Mouse (Mus musculus) neural tube, embryonic 12.5 days (tissue): Measurements from ENCODE around the gene Maff. TPM values are rescaled to one million over a fixed set of nuclear protein-coding genes. Genes with fewer than 3 reads are reported as not detected.
A peak's percentile ranks its signal among the peaks of the same experiment; 100 is the strongest.

ENCODE experiments used
- ATAC-seq: fragments of 200-750 bp; cut with Nextera tagmentation; 2 replicates; pipeline ENCODE4 v1.8.0; 2017; ENCODE audit warnings: low read depth, mild to moderate bottlenecking, moderate TSS enrichment, moderate library complexity; ENCODE audit not compliant: low FRiP score
- H3K27ac ChIP-seq: fragments of 300-500 bp; sonication (generic); 2 replicates; pipeline ENCODE4 v1.5.1; 2016
- H3K27me3 ChIP-seq: fragments of 300-500 bp; sonication (generic); replicated peaks from 2 replicates; pipeline ENCODE4 v1.6.1; 2016; ENCODE audit warnings: mild to moderate bottlenecking
- H3K36me3 ChIP-seq: fragments of 300-500 bp; sonication (generic); 2 replicates; pipeline ENCODE4 v1.6.1; 2016; ENCODE audit warnings: mild to moderate bottlenecking
- H3K4me1 ChIP-seq: fragments of 300-500 bp; sonication (generic); 2 replicates; pipeline ENCODE4 v1.6.1; 2016
- H3K4me2 ChIP-seq: fragments of 300-500 bp; sonication (generic); replicated peaks from 2 replicates; pipeline ENCODE4 v1.6.1; 2016; ENCODE audit warnings: mild to moderate bottlenecking
- H3K4me3 ChIP-seq: fragments of 300-500 bp; sonication (generic); 2 replicates; pipeline ENCODE4 v1.5.1; 2016
- H3K9ac ChIP-seq: fragments of 300-500 bp; sonication (generic); 2 replicates; pipeline ENCODE4 v1.6.1; 2016; ENCODE audit warnings: mild to moderate bottlenecking
- H3K9me3 ChIP-seq: fragments of 300-500 bp; sonication (generic); 2 replicates; pipeline ENCODE4 v1.6.1; 2016; ENCODE audit warnings: mild to moderate bottlenecking
- WGBS: fragments of 180-500 bp; shearing (Covaris S2); methylation state at CpG from one replicate; pipeline ENCODE4 v1.1.7; 2016; 5-methylcytosine and 5-hydroxymethylcytosine counted together
- polyA plus RNA-seq: library from polyadenylated mRNA; unstranded; fragments of >200 nt; fragmentation: Nextera tagmentation; extraction: Ambion mirVana; gene quantifications from 2 replicates; pipeline ENCODE4 v1.2.1, GENCODE M21; 2016

Gene Maff
- polyA plus RNA-seq, 1 experiment from 2014 or later, result 1.4 TPM

- 64% methylated on average over 7 of the region's 7 CpGs for WGBS
- no peak overlapping the region for H3K9ac ChIP-seq
- H3K4me2 ChIP-seq, result no peak overlapping the region
- H3K36me3 ChIP-seq, result no peaks in the 10 kb centered on the region
- ATAC-seq, result no peak
- no peak overlapping the region for H3K4me3 ChIP-seq
- no peaks in the 10 kb centered on the region for H3K9me3 ChIP-seq
- peaks cover 35% of the 10 kb centered on the region; the same call in 1 of the 2 replicates for H3K4me1 ChIP-seq
- H3K27me3 ChIP-seq, result no peaks in the 10 kb centered on the region
- no peak overlapping the region for H3K27ac ChIP-seq
Observed at GRCm38 (mm10) chr15:79391447-79392093, 45.1 kb downstream of the Maff start.

GRCm38 (mm10) chr15:79392527-79392926 is 46.1 kb downstream of the Maff start:
- ATAC-seq, result no peak
- H3K4me1 ChIP-seq, result peaks cover 35% of the 10 kb centered on the region; the same call in 1 of the 2 replicates
- H3K9me3 ChIP-seq, result no peaks in the 10 kb centered on the region
- H3K9ac ChIP-seq, result no peak overlapping the region
- no peak overlapping the region for H3K4me2 ChIP-seq
- no peaks in the 10 kb centered on the region for H3K27me3 ChIP-seq
- no peak overlapping the region for H3K4me3 ChIP-seq
- WGBS, result 91% methylated on average over 5 of the region's 5 CpGs
- peaks cover 2% of the 10 kb centered on the region; the same call in 1 of the 2 replicates for H3K36me3 ChIP-seq
- no peak overlapping the region for H3K27ac ChIP-seq

GRCm38 (mm10) chr15:79393101-79393500 is 46.7 kb downstream of the Maff start:
- Histone ChIP-seq H3K4me1 (peaks cover 32% of the 10 kb centered on the region; the same call in 1 of the 2 replicates), H3K36me3 (peaks cover 3% of the 10 kb centered on the region; the same call in 1 of the 2 replicates), H3K9ac (no peak overlapping the region), H3K9me3 (no peaks in the 10 kb centered on the region), H3K4me2 (no peak overlapping the region), H3K27me3 (no peaks in the 10 kb centered on the region), H3K27ac (no peak overlapping the region), H3K4me3 (no peak overlapping the region)
- ATAC-seq, result no peak
- 83% methylated on average over 6 of the region's 6 CpGs for WGBS

DNA sequence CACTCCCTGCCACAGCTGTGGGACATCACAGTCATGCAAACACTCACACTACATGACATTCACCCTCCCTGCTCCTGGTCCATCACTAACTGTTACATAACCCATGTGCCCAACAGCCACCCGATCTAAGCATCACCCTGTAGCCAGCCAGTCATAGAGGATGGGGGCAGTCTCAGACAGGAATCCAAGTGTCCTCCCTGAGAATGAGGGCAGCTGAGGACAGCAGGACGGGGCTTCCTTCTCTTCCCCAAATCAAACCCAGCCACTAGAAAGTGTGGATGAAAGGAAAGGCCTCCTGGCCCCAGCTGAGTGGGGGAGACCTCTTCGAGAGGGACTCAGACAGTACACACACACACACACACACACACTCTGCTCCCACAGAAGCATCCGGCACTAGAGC is 48.4 kb downstream of the Maff start:
- Histone ChIP-seq H3K4me2 (no peak overlapping the region), H3K9me3 (no peaks in the 10 kb centered on the region), H3K27ac (no peak overlapping the region), H3K4me1 (peaks cover 33% of the 10 kb centered on the region), H3K36me3 (peaks cover 3% of the 10 kb centered on the region; the same call in 1 of the 2 replicates), H3K9ac (no peak overlapping the region), H3K4me3 (no peak overlapping the region), H3K27me3 (no peaks in the 10 kb centered on the region)
- no peak for ATAC-seq
- 77% methylated on average over 4 of the region's 4 CpGs for WGBS

DNA sequence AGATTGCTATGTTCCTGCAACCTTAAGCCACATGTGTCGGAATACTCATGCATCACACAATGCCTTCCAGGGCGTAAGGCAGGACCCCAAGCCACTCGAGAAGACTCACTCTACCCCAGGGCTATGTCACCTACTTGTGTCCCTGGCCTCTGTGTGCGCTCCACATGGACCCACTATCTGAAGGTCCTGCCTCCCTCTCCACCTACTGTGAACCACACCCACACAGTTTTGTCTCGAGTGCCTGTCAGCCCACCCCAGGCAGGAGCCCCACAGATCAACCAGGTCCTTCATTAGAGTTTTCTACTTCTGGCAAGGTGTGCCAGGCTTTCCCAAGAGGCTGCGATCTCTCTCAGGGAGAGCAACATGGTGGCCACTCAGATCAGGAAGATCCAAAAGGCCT is 48.9 kb downstream of the Maff start:
- 88% methylated on average over 6 of the region's 6 CpGs for WGBS
- Histone ChIP-seq H3K9me3 (no peaks in the 10 kb centered on the region), H3K4me1 (peaks cover 37% of the 10 kb centered on the region), H3K27me3 (no peaks in the 10 kb centered on the region), H3K27ac (no peak overlapping the region), H3K4me3 (no peak overlapping the region), H3K4me2 (no peak overlapping the region), H3K36me3 (peaks cover 3% of the 10 kb centered on the region; the same call in 1 of the 2 replicates), H3K9ac (no peak overlapping the region)
- ATAC-seq, result no peak

DNA sequence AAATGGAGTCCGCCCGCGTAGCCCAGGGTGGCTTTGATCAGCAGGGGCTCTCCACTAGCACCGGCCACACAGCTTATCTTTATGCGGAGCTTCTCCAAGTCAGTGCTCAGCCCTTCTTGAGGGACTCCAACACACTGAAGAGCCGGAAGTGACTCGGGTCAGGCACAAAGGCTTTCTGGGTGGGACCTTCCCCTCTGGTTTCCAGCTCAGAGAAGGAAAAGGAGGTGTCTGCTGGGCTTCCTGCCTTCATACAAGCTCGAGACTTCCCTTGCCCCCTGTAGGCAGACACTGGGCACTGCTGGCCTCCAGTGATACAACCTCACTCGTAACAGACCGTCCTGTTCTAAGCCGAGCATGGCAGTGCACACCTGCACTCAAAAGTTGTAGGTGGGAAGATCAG is 50.3 kb downstream of the Maff start:
- no peaks in the 10 kb centered on the region for H3K27me3 ChIP-seq
- no peak overlapping the region for H3K4me3 ChIP-seq
- no peak overlapping the region for H3K4me2 ChIP-seq
- H3K9me3 ChIP-seq, result no peaks in the 10 kb centered on the region
- peaks cover 48% of the 10 kb centered on the region for H3K4me1 ChIP-seq
- H3K36me3 ChIP-seq, result peaks cover 3% of the 10 kb centered on the region; the same call in 1 of the 2 replicates
- no peak overlapping the region for H3K27ac ChIP-seq
- H3K9ac ChIP-seq, result no peak overlapping the region
- WGBS, result 81% methylated on average over 11 of the region's 11 CpGs
- no peak for ATAC-seq

DNA sequence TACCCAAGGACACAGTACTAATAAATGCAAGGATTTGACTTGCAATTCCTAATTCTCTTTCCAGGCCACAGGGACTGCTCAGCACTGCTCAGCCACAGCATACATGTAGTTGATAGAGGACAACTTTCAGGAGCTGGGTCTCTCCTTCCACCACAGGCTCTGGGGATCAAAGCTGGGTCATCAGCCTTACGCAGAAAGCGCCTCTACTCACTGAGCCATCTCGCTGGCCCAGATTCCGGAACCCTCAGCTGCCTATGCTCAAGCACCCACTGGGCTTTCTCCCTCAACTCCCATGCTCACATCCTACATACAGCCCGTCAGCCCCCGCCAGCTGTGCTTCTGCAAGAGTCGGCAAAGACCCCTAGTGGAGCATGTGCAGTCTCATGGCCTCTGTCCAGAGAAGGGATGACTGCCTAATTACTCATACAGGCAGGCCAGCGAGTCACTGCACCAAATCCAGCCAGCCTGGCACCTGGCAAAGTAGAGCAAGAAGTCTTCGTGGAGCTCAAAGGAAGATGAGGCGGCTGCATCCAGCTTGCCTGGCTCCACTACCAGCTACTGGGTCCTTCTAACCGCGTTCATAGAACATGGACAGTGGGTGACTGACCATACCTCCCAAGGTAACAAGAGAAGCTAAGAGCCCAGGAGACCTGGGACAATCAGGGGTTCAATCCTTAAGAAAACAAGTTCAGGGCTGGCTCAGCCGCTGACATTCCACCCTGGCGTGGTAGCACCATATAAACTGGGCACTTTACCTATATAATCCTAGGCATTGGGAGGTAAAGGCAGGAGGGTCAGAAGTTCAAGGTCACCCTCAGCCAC is 53.0 kb downstream of the Maff start:
- H3K9me3 ChIP-seq, result no peaks in the 10 kb centered on the region
- 84% methylated on average over 14 of the region's 14 CpGs for WGBS
- H3K9ac ChIP-seq, result no peak overlapping the region
- H3K36me3 ChIP-seq, result peaks cover 3% of the 10 kb centered on the region; the same call in 1 of the 2 replicates
- no peak overlapping the region for H3K4me2 ChIP-seq
- peaks cover 44% of the 10 kb centered on the region for H3K4me1 ChIP-seq
- H3K4me3 ChIP-seq, result no peak overlapping the region
- H3K27me3 ChIP-seq, result 0 out of 2 replicates have a peak, but pooled peaks cover 3% of the 10 kb centered on the region
- ATAC-seq, result no peak
- no peak overlapping the region for H3K27ac ChIP-seq

DNA sequence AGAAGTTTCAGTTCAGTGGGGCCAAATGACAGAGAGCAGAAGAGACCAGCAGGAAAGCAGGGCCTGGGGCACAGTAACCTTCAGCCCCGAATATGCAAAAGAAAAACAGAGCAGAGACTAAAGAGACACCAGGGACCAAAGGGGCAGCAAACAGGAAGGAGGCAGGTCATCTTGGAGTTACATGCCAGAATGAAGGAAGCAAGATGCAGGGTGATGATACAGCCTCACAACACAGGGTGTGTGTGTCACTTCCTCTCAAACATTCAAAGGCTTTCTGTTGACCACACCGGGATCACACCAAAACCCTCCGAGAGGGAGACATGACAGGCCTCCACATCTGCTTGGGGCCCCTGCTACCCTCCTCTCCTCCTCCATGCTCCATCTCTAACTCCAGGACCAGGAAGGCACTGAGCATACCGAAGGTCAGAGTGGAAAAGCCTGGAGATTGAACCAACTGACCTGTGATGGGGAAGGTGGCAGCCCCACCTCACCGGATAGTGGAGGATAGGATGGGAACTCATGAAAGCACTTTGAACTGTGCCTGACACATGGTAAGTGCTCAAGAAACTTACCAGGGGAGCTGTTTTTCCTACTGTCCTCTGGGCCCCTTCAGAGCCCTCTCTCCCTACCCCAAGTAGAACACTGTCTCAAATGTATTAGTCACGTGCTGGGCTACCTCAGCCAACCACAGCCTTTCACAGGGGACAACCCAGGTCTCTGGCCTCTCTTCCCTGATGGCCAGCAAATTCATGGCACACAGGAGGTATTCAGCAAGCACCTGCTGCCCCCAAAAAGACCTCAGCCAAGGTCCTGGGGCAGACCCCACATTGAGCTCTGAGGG is 53.9 kb downstream of the Maff start:
- peaks cover 35% of the 10 kb centered on the region for H3K4me1 ChIP-seq
- H3K36me3 ChIP-seq, result peaks cover 3% of the 10 kb centered on the region; the same call in 1 of the 2 replicates
- no peak overlapping the region for H3K27ac ChIP-seq
- no peaks in the 10 kb centered on the region for H3K9me3 ChIP-seq
- no peak overlapping the region for H3K4me3 ChIP-seq
- H3K9ac ChIP-seq, result peak overlapping the region; percentile 48; the same call in 1 of the 2 replicates
- H3K4me2 ChIP-seq, result peak overlapping the region; percentile 88
- ATAC-seq, result no peak
- WGBS, result 68% methylated on average over 6 of the region's 6 CpGs
- 0 out of 2 replicates have a peak, but pooled peaks cover 3% of the 10 kb centered on the region for H3K27me3 ChIP-seq

DNA sequence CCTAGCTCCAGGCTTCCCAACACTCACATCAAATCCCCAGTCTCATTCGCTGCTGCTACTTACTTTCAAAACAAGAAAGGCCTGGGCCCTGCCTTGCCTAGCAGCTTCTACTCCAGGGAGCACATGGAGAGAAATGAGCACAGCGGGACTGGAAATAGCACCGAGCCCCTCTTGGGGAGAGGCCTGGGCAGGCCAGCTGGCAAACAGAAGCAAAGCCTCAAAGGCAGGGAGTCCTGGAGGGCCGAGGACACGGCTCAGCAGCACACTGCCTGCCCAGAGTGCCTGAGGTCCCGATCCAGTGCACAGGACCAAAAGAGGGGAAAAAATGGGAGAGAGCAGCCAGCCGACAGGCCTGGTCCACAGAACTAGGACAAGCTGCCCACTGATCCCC is 54.5 kb downstream of the Maff start:
- Histone ChIP-seq H3K4me3 (no peak overlapping the region), H3K4me2 (peak overlapping the region; percentile 88), H3K4me1 (peaks cover 33% of the 10 kb centered on the region)

DNA sequence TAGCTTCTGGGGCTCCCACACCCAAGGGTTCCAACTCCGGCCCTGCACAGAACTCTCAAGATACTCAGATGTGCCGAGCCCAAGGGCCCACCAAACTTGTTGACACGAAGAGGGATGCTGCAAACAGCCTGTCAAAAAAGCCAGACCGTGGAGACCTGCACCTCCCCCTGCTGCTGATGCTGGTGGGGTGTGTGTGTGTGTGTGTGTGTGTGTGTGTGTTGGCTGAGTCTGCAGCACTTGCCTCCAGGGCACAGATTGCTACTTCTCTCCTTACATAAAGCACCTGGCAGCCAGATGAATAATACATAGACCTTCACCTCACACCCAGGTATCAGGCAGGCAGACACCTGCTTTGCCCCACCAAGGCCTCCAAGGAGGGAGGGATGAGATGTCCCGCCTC is 55.8 kb downstream of the Maff start:
- Histone ChIP-seq H3K27ac (no peak overlapping the region), H3K9me3 (no peaks in the 10 kb centered on the region), H3K9ac (peak overlapping the region; percentile 92), H3K27me3 (0 out of 2 replicates have a peak, but pooled peaks cover 3% of the 10 kb centered on the region), H3K4me3 (peak overlapping the region; percentile 93), H3K36me3 (peaks cover 3% of the 10 kb centered on the region; the same call in 1 of the 2 replicates), H3K4me1 (peaks cover 33% of the 10 kb centered on the region), H3K4me2 (peak overlapping the region; percentile 88)
- no peak for ATAC-seq
- 36% methylated on average over 5 of the region's 5 CpGs for WGBS

More for the DNA sequence above, 54.5 kb downstream of the Maff start:
- H3K36me3 ChIP-seq, result peaks cover 3% of the 10 kb centered on the region; the same call in 1 of the 2 replicates
- whole genome bisulfite sequencing, result 67% methylated on average over 7 of the region's 7 CpGs
- H3K27ac ChIP-seq, result no peak overlapping the region
- no peak for ATAC-seq
- H3K27me3 ChIP-seq, result 0 out of 2 replicates have a peak, but pooled peaks cover 3% of the 10 kb centered on the region
- H3K9ac ChIP-seq, result peak overlapping the region; percentile 48
- no peaks in the 10 kb centered on the region for H3K9me3 ChIP-seq

- Histone ChIP-seq H3K36me3 (no peaks in the 10 kb centered on the region; the same call in 1 of the 2 replicates), H3K27ac (peak within 1 kb of the TSS; percentile 10; the same call in 1 of the 2 replicates), H3K9ac (peak within 1 kb of the TSS; percentile 92), H3K4me2 (peak within 1 kb of the TSS; percentile 88), H3K27me3 (0 out of 2 replicates have a peak, but pooled peaks cover 3% of the 10 kb centered on the region), H3K4me3 (peak within 1 kb of the TSS; percentile 93), H3K4me1 (peaks cover 33% of the 10 kb centered on the region), H3K9me3 (no peaks in the 10 kb centered on the region)
- ATAC-seq, result peak; percentile 86
- under 1% methylated on average over 90 of the region's 90 CpGs for WGBS
Observed at GRCm38 (mm10) chr15:79402836-79403762, 56.7 kb downstream of the Maff start, which contains the start of gene Tmem184b. Tmem184b (minus strand) TSS chr15:79403569.
